Mouse (Mus musculus): ENCODE results near the gene Gramd1b.

DNA sequence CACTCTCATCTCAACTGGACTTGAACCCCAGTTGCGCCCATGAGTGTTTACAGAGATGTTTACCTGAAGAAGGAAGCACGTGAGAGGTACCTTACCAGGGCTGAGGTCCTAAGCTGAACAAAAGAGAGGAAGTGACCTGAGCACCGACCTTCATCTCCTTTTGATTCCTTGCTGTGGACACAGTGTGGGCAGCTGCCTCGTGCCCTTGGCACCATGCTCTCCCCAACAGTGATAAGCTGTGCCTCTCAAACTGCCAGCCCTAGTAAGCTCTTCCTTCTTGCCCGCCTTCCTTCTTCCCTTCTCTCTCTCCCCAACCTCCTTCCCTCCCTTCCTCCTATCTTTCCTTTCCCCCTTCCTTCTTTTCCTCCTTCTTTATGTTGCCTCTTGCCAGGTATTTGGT lies 26.3 kb downstream of the Gramd1b start:
- TF ChIP-seq CTCF (IDR thresholded peaks at IDR 0.05; ENCODE audit: borderline replicate concordance, extremely low read depth, insufficient read depth, insufficient read length) (no peak), POLR2A (IDR thresholded peaks at IDR 0.05; ENCODE audit: borderline replicate concordance, extremely low read depth, insufficient read depth, insufficient read length, poor library complexity, severe bottlenecking) (no peak)

Measured in brain, embryonic 14.5 days (tissue).